Mouse (Mus musculus): ENCODE measurements around the gene Pfdn5.

GRCm38 (mm10) chr15:102278726-102279091, 47.2 kb upstream of the Pfdn5 start:
- TF ChIP-seq SIN3A (IDR thresholded peaks at IDR 0.05; ENCODE audit: low read length) (no peak), CTCF (IDR thresholded peaks at IDR 0.05 in 2 of 3, conservative IDR thresholded peaks at IDR 0.05 in 1 of 3; ENCODE audit: control insufficient read depth in 1 of 3, insufficient read depth in 1 of 3, low read depth in 2 of 3, low read length in 3 of 3, poor library complexity in 1 of 3, severe bottlenecking in 1 of 3) (no peak), ETS1 (IDR thresholded peaks at IDR 0.05; ENCODE audit: low read depth, low read length) (no peak), POLR2AphosphoS5 (IDR thresholded peaks at IDR 0.05; ENCODE audit: borderline replicate concordance, low read depth, low read length) (no peak), E2F4 (IDR thresholded peaks at IDR 0.05; ENCODE audit: borderline replicate concordance, low read depth, low read length) (no peak), NELFE (IDR thresholded peaks at IDR 0.05; ENCODE audit: low read depth, low read length) (no peak), GATA1 (IDR thresholded peaks at IDR 0.05; ENCODE audit: low read depth, low read length) (no peak), UBTF (IDR thresholded peaks at IDR 0.05; ENCODE audit: borderline replicate concordance, insufficient read depth, low read depth, low read length) (no peak)

Measured in MEL (cell line).